Mouse (Mus musculus): ENCODE results near the gene Tm7sf3. TPM values are rescaled to one million over a fixed set of nuclear protein-coding genes. Genes with fewer than 3 reads are reported as not detected.

Tm7sf3 gene
- total RNA-seq, 2 experiments from 2014 or later = 31.6 to 40.3 TPM

GRCm38 (mm10) chr6:146661655-146662054 is 19.0 kb upstream of the Tm7sf3 start:
- ATAC-seq (ENCODE audit: poor library complexity, severe bottlenecking) = no peak

DNA sequence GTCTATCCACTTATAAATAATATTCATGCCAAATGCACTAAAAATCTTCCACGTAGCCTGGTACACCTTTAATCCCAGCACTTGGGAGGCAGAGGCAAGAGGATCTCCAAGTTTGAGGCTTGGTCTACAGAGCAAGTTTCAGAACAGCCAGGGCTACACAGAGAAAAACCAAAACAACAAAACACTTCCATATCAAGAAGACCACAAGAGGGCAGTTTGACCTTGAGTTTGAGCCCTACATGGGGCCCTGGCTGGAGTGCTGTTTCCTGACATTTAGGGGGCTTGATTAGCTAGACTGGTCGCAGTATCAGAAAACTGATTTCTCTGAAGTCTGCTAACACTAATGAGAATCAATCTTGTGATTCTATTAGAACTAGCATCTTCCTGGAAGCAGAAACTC is 18.0 kb upstream of the Tm7sf3 start:
- ATAC-seq (ENCODE audit: poor library complexity, severe bottlenecking) = no peak

- no peak for ATAC-seq (ENCODE audit: poor library complexity, severe bottlenecking)
Measured at GRCm38 (mm10) chr6:146653197-146653596, 10.6 kb upstream of the Tm7sf3 start.

DNA sequence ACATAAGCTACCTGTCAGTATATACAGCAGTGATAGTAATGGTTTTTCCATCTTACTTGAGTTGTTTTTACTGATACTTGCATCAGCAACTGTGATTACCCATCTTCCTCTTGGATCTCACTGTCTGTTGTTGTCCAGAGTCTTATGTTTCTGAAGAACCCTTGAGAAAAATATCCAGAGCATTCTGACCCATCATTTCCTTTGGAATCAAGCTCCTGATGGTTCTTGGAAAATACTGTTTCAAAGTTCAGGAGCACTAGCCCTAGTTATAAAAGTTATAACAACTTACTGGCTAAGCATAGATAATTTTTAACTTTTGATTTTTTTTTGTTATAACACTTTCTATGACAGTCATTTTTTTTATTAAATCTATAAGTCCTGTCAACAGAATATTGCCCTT is 8.8 kb upstream of the Tm7sf3 start:
- ATAC-seq (ENCODE audit: poor library complexity, severe bottlenecking) = no peak

- ATAC-seq (ENCODE audit: poor library complexity, severe bottlenecking) = no peak
Measured at GRCm38 (mm10) chr6:146650013-146650412, 7.4 kb upstream of the Tm7sf3 start.

DNA sequence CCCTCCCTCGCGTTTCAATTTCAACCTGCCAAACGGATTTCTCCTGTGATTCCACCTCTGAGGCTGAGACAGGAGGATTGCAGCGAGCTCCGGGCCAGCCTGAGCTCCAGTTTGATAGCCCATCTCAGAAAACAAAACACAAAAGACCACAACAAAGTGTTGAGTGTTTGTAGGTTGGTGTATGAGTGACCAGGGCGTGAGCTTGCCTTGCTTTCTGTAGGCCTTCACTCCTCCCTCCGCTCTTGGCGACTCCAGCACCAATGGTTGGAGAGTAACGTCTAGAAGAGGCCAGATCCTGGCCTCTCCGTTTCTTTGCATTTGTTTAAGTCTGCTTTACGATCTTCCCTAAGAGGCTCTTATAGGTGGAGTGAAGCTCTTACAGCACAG is 553 bp upstream of the Tm7sf3 start:
- ATAC-seq (ENCODE audit: poor library complexity, severe bottlenecking) = no peak

DNA sequence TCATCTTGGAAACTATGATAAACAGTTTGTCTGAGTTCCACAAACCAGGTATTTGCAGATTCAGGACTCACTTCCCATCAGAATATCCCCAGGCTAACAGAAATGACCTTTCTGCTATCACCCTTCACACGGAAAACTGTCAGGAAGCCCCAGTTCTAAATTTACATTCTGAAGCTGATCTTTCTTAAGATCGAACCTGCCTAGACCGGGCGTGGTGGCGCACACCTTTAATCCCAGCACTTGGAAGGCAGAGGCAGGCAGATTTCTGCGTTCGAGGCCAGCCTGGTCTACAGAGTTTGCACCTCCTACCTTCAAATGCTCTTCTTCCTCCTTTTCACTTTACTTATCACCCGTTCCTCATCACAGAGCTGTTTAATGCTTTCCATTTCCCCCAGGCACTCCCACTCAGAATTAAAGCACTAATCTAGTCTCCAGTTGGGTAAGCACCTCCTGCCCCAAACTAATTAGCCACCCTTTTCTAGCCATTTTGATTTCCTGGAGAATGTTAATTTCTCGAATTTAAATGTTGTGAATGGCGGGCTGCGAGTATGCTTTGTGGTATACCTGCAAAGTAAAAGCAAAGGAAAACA is 908 bp downstream of the Tm7sf3 start:
- peak; percentile 8; the same call in 1 of the 2 replicates for ATAC-seq (ENCODE audit: poor library complexity, severe bottlenecking)

- no peak for ATAC-seq (ENCODE audit: poor library complexity, severe bottlenecking)
Measured at GRCm38 (mm10) chr6:146640991-146641390, 1.6 kb downstream of the Tm7sf3 start.

GRCm38 (mm10) chr6:146640068-146640965 is 2.3 kb downstream of the Tm7sf3 start:
- ATAC-seq (ENCODE audit: poor library complexity, severe bottlenecking) = peak; percentile 28

DNA sequence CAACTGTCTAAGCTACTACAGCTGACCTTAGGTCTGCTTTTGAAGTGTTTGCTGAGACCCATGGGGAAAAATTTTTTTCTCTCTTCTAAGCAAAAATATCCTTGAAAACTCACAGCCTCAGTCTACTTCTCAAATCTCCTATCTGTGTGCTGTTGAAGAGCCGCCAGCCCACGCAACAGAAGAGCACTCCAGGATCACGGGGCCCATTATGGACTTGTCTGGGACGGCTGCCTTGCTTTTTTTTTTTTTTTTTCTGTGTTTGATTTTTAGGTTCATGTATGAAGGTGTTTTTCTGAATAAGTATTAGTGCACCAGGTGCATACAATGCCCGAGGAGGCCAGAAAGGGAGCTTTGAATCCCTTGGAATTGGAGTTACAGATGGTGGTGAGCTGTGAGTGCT is 6.1 kb downstream of the Tm7sf3 start:
- ATAC-seq (ENCODE audit: poor library complexity, severe bottlenecking) = no peak

GRCm38 (mm10) chr6:146634759-146635606 is 7.6 kb downstream of the Tm7sf3 start:
- ATAC-seq (ENCODE audit: poor library complexity, severe bottlenecking) = no peak

GRCm38 (mm10) chr6:146634015-146634722 is 8.5 kb downstream of the Tm7sf3 start:
- ATAC-seq (ENCODE audit: poor library complexity, severe bottlenecking) = peak; percentile 55

DNA sequence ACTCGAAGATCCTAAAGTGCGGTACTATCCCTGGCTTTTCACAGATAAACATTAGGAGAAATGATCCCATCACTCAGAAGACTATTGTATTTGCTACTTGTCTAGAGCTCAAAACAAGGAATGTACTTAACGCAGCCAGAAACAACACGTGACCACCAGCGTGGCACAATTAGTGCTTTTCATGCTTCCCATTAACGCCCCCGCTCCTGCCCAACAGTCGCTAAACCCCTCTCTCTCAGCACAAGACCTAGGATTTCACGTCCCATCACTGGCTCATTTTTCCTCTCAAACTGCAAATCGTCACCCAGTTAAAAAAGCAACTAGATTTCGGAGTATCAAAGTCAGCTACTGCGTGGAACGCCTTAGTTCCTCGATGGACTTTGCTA is 9.0 kb downstream of the Tm7sf3 start:
- peak; percentile 22; the same call in 1 of the 2 replicates for ATAC-seq (ENCODE audit: poor library complexity, severe bottlenecking)

- peak; percentile 13; the same call in 1 of the 2 replicates for ATAC-seq (ENCODE audit: poor library complexity, severe bottlenecking)
Measured at GRCm38 (mm10) chr6:146633097-146633496, 9.5 kb downstream of the Tm7sf3 start.

DNA sequence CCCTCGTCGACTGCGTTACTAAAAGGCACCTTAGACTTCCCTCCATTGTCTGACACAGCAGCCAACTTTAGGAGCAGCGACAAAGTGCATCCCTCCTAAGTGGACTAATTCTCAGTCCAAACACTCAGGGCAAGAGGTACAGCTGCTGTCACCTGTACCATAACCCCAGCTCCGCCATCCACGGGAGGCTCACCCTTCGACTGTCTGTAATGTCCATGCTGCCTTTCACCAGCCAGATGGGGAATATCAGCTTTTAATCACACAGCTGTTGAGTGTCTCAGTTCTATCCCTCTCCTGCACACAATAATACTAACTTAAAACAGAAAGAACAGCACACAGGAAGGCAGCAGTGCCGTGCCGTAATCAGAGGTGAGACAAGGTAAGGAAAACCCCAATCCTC is 10.2 kb downstream of the Tm7sf3 start:
- ATAC-seq (ENCODE audit: poor library complexity, severe bottlenecking) = no peak

DNA sequence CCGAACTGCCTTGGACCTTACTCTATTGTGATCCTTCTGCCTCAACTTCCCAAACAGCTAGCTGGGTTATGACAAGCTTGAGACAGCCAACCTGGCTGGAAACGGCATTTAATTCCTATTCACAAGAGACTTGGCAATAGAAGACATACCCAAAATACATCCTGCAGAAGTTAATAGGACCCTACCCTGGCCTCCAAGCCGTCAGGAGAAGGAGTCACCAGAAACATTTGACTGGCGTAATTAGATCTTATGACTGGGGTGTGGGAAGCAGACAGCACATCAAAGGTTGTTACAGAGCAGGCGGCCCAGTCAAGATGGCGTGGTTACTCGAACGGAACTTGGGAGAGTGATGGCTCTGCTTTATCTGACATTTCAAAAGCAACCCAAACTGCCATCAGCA is 10.8 kb downstream of the Tm7sf3 start:
- no peak for ATAC-seq (ENCODE audit: poor library complexity, severe bottlenecking)

- no peak for ATAC-seq (ENCODE audit: poor library complexity, severe bottlenecking)
Measured at GRCm38 (mm10) chr6:146630961-146631360, 11.7 kb downstream of the Tm7sf3 start.

DNA sequence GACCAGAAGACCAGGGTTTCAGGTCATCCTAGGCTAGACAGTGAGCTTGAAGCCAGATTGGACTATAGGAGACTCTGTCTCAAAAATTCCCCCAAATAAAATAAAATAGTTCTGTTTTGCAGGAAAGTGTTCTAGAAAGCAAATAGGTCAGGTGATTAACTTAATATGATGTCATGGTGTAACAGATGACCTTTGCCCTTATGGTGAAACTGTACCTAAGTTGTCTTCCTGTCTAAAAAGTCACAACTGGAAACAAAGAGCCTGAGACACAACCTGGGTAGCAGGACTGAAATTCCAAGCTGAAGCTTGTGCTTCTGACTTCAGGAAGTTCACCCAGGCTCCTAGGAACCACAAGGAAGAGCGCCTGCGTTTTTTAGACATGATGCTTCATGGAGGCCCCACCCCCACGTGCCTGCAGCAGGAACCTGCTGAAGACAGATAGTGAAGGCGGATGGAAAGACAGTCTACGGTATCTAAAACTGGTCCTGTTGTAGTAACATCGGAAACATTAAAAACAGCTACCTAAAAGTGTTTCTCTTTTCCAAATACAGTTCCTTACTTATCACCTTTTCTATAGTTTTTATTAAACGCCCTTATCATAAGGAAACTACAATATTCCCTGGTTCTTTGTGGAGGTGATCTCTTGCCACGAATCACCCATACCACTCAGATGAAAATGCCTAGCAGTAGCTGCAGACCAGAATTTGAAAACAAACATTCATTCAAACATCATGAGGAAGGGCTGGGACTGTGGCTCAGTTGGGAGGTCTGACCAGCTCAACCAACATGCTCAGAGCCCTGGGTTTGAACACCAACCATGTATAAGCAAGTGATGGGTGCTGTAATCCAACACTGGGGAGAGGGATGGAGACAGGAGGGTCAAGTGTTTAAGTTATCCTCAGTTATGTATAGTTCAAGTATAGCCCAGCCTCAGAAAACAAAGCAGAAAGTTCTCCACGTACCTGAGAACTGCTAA is 12.6 kb downstream of the Tm7sf3 start:
- ATAC-seq (ENCODE audit: poor library complexity, severe bottlenecking) = no peak

DNA sequence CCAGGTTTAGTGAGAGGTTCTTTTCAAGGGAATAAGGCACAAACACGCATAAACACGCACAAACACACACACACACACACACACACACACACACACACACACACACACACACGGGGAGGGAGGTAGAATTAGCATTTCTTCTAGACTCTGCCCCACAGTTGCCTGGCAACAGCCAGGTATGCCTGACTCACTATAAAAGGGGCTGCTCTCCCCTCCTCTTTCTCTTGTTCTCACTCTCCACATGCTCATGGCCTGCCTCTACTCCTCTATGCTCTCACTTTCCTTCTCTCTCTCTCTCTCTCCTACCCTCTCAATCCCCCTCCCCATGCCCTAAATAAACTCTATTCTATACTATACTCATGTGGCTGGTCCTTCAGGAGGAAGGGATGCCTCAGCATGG is 14.5 kb downstream of the Tm7sf3 start:
- no peak for ATAC-seq (ENCODE audit: poor library complexity, severe bottlenecking)

GRCm38 (mm10) chr6:146616670-146617069 is 26.0 kb downstream of the Tm7sf3 start:
- no peak for ATAC-seq (ENCODE audit: poor library complexity, severe bottlenecking)
